ENCODE assay signal across 8 mouse cellular contexts in the genomic region with DNA sequence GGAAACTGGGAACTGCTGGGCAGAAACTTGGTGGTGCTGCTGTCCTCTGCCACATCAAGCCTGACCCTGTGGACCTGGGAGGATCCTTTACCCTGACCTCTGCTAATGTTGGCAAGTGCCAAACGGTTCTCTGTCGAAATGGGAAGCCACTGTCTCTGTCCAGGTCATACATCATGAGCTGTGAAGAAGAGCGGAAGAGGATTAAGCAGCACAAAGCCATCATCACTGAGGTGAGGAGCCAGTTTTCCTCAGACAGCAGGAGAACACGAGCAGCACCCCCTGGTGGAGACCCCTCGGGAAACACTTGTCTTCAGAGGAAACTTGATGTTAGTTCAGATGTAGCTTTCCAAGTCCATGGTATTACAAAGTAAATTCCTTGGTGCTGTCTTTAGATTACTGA.
DNase-seq lines count a peak whose midpoint lies in the region; ATAC-seq lines count a peak whose summit lies in the region.

No protein-coding gene starts in this region.

- 36% methylated on average over 5 of the region's 5 CpGs for WGBS in embryonic facial prominence, embryonic 10.5 days
- 21% methylated on average over 5 of the region's 5 CpGs for WGBS in limb, embryonic 11.5 days

- ATAC-seq in limb, embryonic 11.5 days (ENCODE audit: insufficient number of reproducible peaks, low FRiP score, low TSS enrichment, low read depth): no peak; the same call in 1 of the 2 replicates

- no peaks in the 10 kb centered on the region for H3K27me3 ChIP-seq in embryonic facial prominence, embryonic 10.5 days (replicated peaks; ENCODE audit: low read depth, poor library complexity, severe bottlenecking)
- H3K27me3 ChIP-seq in limb, embryonic 11.5 days (ENCODE audit: control insufficient read depth, insufficient read depth, low read length): no peaks in the 10 kb centered on the region

- peaks cover 35% of the 10 kb centered on the region for H3K36me3 ChIP-seq in embryonic facial prominence, embryonic 10.5 days (replicated peaks)
- H3K36me3 ChIP-seq in limb, embryonic 11.5 days (ENCODE audit: control insufficient read depth, insufficient read depth, low read length): no peaks in the 10 kb centered on the region; the same call in 1 of the 2 replicates

- H3K4me3 ChIP-seq in embryonic facial prominence, embryonic 10.5 days: no peak overlapping the region
- H3K4me3 ChIP-seq in limb, embryonic 11.5 days (ENCODE audit: low read depth, low read length): no peak overlapping the region

- no peak overlapping the region for H3K4me2 ChIP-seq in limb, embryonic 11.5 days (ENCODE audit: low read depth, severe bottlenecking)

- H3K27ac ChIP-seq in embryonic facial prominence, embryonic 10.5 days (replicated peaks): no peak overlapping the region
- H3K27ac ChIP-seq in limb, embryonic 11.5 days (replicated peaks; ENCODE audit: low read depth, low read length): no peak overlapping the region

- H3K9ac ChIP-seq in limb, embryonic 11.5 days (ENCODE audit: low read length): no peak overlapping the region

- H3K4me1 ChIP-seq in embryonic facial prominence, embryonic 10.5 days: no peaks in the 10 kb centered on the region
- H3K4me1 ChIP-seq in limb, embryonic 11.5 days (ENCODE audit: control insufficient read depth, insufficient read depth, low read length): no peaks in the 10 kb centered on the region

- no peaks in the 10 kb centered on the region for H3K9me3 ChIP-seq in embryonic facial prominence, embryonic 10.5 days
- H3K9me3 ChIP-seq in limb, embryonic 11.5 days (ENCODE audit: control insufficient read depth, low read length): no peaks in the 10 kb centered on the region

- peak; percentile 51 to 60 for DNase-seq in right cerebral cortex, adult 2 months (ENCODE audit: low spot score in 2 of 2)
- DNase-seq in right cerebral cortex, postnatal 25 days: no peak
- peak; percentile 73 for DNase-seq in adrenal gland, postnatal 10 days
- DNase-seq in embryonic facial prominence, embryonic 10.5 days (ENCODE audit: low spot score): peak; percentile 74
- DNase-seq in heart, postnatal 36 days: peak; percentile 55 to 69
- peak; percentile 77 for DNase-seq in limb, embryonic 11.5 days (ENCODE audit: low spot score)
- peak; percentile 76 for DNase-seq in naive thymus-derived CD4-positive, alpha-beta T cell, adult 2 months (ENCODE audit: low read depth)
- DNase-seq in thymus, postnatal 25 days: peak; percentile 66

- intact Hi-C loops in heart, postnatal 36 days (cut with DNase I): loop anchor here (10.0 kb wide), 1 partner anchor 725 kb away; the partner anchor contains the start of genes Pign and Relch
